Mouse (Mus musculus) mesoderm, embryonic 11.5 days (tissue): ENCODE data around the gene Psmd13.

Source experiments
- DNase-seq: peaks from one replicate; pipeline ENCODE4 v3.0.0-alpha.2; 2012; ENCODE audit warnings: low read depth, low spot score

Gene Psmd13

GRCm38 (mm10) chr7:140881696-140882468 lies at the start of gene Psmd13, which contains the start of gene Sirt3:
Gene Psmd13 (plus strand): TSS chr7:140881968.
Gene Sirt3 (minus strand): TSS chr7:140882309.
- DNase-seq, result peak; percentile 95

DNA sequence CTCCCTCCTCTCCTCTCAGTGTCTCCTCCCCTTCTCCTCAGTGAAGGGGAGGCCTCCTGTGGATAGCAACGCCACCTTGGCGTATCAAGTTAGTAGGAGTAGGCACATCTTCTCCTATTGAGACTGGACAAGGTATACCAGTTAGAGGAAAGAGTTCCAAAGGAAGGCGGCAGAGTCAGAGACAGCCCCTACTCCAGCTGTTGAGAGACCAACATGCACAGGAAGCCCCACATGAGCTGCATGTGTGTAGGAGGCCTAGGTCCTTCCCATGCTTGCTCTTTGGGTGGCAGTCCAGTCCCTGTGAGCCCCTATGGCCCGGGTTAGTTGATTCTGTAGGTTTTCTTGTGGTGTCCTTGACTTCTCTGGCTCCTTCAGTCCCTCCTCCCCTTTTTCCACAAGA lies 48.4 kb upstream of the Psmd13 start:
- no peak for DNase-seq

- no peak for DNase-seq
Measured at GRCm38 (mm10) chr7:140834968-140835757, 46.6 kb upstream of the Psmd13 start, which contains the start of gene Urah. Gene Urah (plus strand): TSS chr7:140835018.

- no peak for DNase-seq
Measured at GRCm38 (mm10) chr7:140835758-140836087, 46.0 kb upstream of the Psmd13 start.

DNA sequence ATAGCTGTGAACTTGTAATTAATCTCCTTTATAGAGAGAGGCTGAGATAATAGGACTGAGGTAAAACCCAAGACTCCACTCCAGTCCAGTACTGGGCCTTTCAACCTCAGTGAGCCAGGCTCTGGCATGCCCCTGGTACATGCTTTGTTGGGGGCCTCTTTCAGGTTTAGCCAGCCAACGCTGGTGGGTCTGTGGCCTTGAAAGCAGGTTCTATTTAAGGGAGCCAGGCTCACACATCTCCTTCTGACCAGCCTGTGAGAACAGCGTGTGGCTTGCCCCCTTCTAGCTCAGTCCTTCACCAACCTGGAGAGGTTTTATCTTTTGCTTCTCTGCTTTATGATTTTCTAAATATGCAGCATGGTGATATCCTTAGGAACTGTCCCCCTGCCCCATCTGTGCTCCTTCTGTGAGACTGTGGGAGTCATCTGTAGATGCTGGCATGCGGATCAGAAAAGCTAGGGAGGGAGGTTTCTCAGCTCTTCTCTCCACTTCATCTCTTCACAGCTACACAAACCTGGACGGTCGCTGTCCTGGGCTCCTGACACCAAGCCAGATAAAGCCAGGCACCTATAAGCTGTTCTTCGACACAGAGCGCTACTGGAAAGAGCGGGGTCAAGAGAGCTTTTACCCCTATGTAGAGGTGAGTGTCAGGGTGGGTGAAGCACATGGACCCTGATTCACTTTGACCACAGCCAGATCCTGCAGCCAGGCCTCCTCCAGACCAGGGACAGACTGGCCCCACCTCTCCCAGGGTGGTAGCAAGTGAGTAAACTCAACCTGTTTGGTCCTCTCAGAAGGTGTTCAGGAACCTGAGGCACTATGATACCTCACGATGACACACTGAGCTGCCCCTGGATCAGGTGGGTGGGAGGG lies 45.3 kb upstream of the Psmd13 start:
- DNase-seq, result no peak

DNA sequence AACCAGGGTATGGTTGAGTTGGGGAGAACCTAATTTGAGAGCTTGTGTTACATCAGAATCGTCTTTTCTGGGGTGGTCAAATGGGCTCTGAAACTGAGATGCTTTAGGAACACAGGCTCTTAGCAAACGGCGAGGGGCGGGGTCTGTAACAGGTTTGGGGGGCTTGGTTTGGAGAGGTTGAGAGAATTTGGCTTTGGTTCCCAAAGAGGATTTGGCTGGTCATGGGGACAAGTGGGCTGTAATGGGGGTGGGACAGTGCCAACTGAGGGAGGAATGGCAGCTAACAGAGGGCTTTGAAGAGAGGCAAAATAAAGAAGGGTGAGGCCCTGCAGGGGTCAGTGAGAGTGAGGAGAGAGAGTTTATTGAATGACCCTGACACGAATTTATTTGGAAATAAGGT lies 42.2 kb upstream of the Psmd13 start:
- no peak for DNase-seq

DNA sequence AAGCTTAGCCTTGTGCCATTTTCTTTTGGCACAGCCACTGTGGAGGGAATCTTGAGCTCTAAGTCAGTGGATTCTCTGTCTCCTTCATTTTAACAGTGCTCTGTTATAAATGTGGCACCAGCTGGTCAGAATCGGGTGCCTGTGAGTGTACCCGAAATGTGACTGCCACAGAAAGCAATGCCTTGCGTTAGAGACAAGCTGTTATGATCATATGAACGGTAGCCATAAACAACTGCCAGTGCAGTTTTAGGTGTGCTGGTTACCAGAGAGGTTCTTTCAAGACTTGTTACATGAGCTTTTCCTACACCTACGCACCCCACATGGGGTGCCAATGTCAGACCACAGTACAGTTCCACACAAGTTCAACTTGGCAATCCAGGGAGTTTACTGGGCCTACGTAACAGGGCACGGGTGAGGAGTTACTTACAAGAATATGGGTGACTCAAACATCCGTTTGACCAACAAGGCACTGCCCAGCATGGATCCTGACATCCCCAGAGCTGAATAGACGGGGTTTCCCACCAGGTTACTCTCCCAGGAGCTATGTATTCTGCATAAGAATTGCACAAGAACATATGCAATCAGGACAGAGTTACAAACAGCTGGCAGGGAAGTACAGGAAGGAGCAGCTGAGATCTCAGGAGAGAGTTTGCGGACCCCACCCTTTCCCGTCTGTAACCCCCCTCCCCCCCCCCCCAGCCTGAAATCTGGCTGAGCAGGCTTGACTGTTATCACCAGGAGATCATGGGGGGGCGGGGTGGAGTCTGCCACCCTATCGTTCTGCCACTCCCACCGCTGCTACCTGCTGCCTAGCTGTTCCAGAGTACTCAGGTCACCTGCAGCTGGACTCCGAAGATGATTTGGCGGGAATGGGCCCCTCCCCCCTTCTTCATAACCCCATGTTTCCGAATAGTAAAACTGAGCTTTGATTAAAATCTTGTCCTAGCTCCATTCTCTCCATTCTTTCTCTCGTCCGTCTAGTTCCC lies 40.7 kb upstream of the Psmd13 start:
- DNase-seq, result no peak

DNA sequence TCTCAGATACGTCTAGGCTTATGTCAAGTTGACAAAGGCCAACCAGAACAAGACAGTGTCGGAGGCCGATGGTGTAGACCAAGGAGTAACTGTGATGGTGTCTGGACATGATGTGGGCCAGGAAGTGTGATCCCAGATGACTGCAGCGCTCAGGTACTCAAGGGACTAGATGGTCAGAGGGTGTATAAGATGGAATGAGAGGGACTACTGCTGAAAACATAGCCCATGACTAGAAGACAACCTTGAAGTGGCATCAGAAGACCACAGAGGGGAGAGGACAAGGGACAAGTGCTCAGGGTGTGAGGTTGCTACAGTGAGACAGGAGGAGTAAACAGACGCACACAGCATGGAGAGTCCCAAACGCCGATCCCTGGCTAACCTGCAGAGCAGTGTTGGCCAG lies 38.0 kb upstream of the Psmd13 start:
- no peak for DNase-seq

DNA sequence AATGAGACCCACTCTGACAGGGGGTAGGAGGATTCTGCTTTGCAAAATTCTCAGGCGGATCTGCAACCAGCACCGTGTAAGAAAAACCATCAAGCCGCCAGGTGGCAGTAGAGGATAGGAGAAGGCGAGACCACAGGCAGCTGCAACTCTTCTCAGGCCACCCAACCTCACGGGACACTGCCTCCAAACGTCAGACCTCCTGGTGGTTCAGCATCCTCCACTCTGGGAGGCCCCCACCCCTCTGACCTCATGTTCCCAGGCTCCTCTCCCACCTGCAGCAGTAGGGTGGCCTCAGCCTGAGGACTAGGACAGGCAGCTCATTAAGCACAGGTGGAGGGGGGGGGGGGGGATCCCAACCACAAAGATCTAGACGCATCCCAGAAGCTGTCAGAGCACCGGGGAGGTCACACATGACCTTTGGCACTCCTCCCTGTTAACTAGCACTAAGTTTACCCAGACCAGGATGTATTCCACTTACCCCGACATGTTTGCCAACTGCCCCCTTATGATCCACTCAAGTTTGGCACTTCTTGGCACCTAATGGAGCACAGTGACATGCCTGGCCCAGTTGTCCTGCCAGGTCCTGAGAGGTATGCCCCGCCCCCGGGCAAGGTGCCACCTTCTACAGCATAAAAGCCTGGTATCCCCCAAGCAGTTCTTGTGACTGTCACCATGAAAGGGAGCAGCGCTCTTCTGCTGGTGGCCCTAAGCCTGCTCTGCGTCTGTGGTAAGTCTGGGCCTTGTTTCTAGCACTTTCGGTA lies 36.7 kb upstream of the Psmd13 start, which contains the start of gene Scgb1c1:
Gene Scgb1c1, plus strand, starts transcription at position 643 of the 761 bp plus-strand sequence.
- peak; percentile 91 for DNase-seq

DNA sequence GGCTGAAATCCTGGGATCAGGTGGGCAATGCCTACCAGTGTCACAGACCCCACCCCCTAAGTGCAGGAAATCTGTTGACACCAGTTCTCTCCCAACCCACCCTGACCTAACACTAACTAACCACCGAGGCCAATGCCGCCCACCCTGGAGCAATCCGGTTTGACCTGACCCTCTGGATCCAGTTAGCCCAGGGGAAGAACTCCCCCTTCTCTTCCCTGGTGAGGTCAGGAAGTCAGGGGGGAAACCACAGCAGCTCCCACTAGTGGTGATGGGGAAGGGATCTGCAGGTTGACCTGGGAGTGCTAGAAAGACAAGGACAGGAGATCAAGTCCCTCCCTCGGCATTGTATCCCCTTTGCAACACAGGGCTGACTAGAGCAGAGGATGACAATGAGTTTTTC lies 36.1 kb upstream of the Psmd13 start:
- DNase-seq, result no peak

DNA sequence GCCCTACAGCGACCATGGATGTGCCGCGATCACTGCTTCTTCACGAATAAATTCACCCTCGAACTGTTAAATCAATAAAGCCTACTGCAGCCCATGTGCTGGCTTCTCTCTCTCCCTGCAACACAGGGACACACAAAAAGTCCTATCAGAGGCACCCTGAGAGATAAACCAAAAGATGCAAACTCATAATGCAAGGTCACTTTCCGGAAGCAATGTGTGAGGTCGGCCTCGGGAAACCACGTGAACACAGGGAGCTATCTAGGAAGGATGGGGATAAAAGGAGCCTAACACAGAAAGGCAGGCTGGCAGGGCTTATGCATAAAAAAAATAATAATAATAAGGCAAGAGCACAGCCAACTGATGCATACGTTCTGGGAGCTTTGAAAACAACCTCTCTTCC lies 35.1 kb upstream of the Psmd13 start:
- DNase-seq, result no peak

GRCm38 (mm10) chr7:140847755-140848580 lies 33.8 kb upstream of the Psmd13 start, which contains the start of gene Odf3:
Gene Odf3 (plus strand): TSS chr7:140847805.
- DNase-seq, result no peak

GRCm38 (mm10) chr7:140848591-140848990 lies 33.2 kb upstream of the Psmd13 start:
- DNase-seq, result no peak

GRCm38 (mm10) chr7:140851916-140852315 lies 29.9 kb upstream of the Psmd13 start:
- DNase-seq, result no peak

DNA sequence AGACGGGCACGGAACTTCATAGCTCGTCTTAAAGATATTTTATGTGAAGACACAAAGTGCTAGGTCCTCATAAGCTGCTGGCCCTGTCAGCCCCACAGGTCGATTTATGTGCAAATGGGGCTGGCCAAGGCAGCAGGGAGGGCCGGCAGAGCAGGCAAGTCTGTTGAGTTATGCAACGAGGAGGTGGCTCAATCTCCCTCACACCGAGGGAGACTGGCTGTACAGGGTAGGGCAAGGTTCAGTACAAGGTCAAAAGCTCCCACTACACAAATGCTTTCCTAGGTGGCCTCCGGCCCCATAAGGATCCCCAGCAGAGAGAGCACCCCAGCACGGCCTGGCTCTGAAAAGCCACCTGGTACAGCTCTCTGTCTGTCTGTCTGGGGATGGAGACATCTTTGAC lies 28.4 kb upstream of the Psmd13 start:
- no peak for DNase-seq

DNA sequence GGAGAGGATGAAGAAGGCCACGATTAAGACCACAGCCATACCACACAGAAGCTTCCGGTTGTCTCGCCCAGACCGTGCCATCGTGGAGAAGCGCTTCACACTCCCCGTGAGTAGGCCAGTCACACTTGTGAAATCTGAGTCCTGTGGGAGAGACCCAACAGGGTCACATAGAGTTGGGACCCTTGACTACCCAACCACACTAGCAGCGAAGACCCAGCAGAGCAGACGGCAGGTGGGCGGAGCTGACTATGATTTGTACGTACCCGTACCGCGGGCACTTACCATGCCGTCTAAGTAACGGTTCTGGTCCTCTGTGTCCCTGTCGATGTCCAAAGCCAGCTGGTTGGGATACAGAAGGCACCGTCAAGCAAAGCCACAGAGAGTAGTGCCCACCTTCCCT lies 27.3 kb upstream of the Psmd13 start:
- no peak for DNase-seq

- DNase-seq, result no peak
Measured at GRCm38 (mm10) chr7:140855181-140855580, 26.6 kb upstream of the Psmd13 start.

GRCm38 (mm10) chr7:140855860-140856784 lies 25.6 kb upstream of the Psmd13 start, which contains the start of gene Gm45785:
Gene Gm45785 (minus strand): TSS chr7:140856331.
- peak; percentile 92 for DNase-seq
